Mouse (Mus musculus): ENCODE data around the gene B4galnt3. TPM values are rescaled to one million over a fixed set of nuclear protein-coding genes. Genes with fewer than 3 reads are reported as not detected.

The B4galnt3 gene
- total and polyA plus RNA-seq, 3 experiments: not detected

GRCm38 (mm10) chr6:120262886-120263531 lies 31.4 kb downstream of the B4galnt3 start:
- Histone ChIP-seq H3K27me3 (ENCODE audit: insufficient read depth, low read length) (peaks cover 31% of the 10 kb centered on the region), H3K4me1 (ENCODE audit: insufficient read depth, low read depth, low read length) (no peaks in the 10 kb centered on the region), H3K36me3 (replicated peaks) (no peaks in the 10 kb centered on the region), H3K4me3 (ENCODE audit: low read depth, low read length) (no peak overlapping the region), H3K9me3 (replicated peaks) (no peaks in the 10 kb centered on the region)
- DNase-seq (ENCODE audit: low spot score) (no peak), ATAC-seq (ENCODE audit: extremely low read depth, insufficient number of reproducible peaks, low FRiP score, poor library complexity, severe bottlenecking) (no peak)
- TF ChIP-seq POLR2AphosphoS5 (IDR thresholded peaks at IDR 0.05; ENCODE audit: insufficient replicate concordance, low read depth, low read length) (no peak), GATA2 (IDR thresholded peaks at IDR 0.05; ENCODE audit: borderline replicate concordance, low read depth, low read length) (no peak), CTCF (IDR thresholded peaks at IDR 0.05; ENCODE audit: low read depth, low read length) (no peak), GATA1 (IDR thresholded peaks at IDR 0.05; ENCODE audit: borderline replicate concordance, low read length) (no peak), TAL1 (conservative IDR thresholded peaks at IDR 0.05; ENCODE audit: low read depth, low read length) (no peak)

GRCm38 (mm10) chr6:120259481-120259880 lies 34.9 kb downstream of the B4galnt3 start:
- Histone ChIP-seq H3K4me3 (ENCODE audit: low read depth, low read length) (no peak overlapping the region), H3K27me3 (ENCODE audit: insufficient read depth, low read length) (peaks cover 26% of the 10 kb centered on the region), H3K36me3 (replicated peaks) (no peaks in the 10 kb centered on the region), H3K9me3 (replicated peaks) (no peaks in the 10 kb centered on the region), H3K4me1 (ENCODE audit: insufficient read depth, low read depth, low read length) (no peaks in the 10 kb centered on the region)
- ATAC-seq (ENCODE audit: extremely low read depth, insufficient number of reproducible peaks, low FRiP score, poor library complexity, severe bottlenecking) (no peak), DNase-seq (ENCODE audit: low spot score) (no peak)
- TF ChIP-seq GATA2 (IDR thresholded peaks at IDR 0.05; ENCODE audit: borderline replicate concordance, low read depth, low read length) (no peak), GATA1 (IDR thresholded peaks at IDR 0.05; ENCODE audit: borderline replicate concordance, low read length) (no peak), TAL1 (conservative IDR thresholded peaks at IDR 0.05; ENCODE audit: low read depth, low read length) (no peak), CTCF (IDR thresholded peaks at IDR 0.05; ENCODE audit: low read depth, low read length) (no peak), POLR2AphosphoS5 (IDR thresholded peaks at IDR 0.05; ENCODE audit: insufficient replicate concordance, low read depth, low read length) (no peak)

GRCm38 (mm10) chr6:120256431-120256935 lies 37.9 kb downstream of the B4galnt3 start:
- peaks cover 11% of the 10 kb centered on the region for H3K27me3 ChIP-seq (ENCODE audit: insufficient read depth, low read length)
- DNase-seq (ENCODE audit: low spot score): no peak
- H3K9me3 ChIP-seq (replicated peaks): no peaks in the 10 kb centered on the region

GRCm38 (mm10) chr6:120255701-120256100 lies 38.7 kb downstream of the B4galnt3 start:
- DNase-seq (ENCODE audit: low spot score): no peak
- Histone ChIP-seq H3K36me3 (replicated peaks) (no peaks in the 10 kb centered on the region), H3K27me3 (ENCODE audit: insufficient read depth, low read length) (peaks cover 10% of the 10 kb centered on the region), H3K4me1 (ENCODE audit: insufficient read depth, low read depth, low read length) (no peaks in the 10 kb centered on the region), H3K4me3 (ENCODE audit: low read depth, low read length) (no peak overlapping the region), H3K9me3 (replicated peaks) (no peaks in the 10 kb centered on the region)
- ATAC-seq (ENCODE audit: extremely low read depth, insufficient number of reproducible peaks, low FRiP score, poor library complexity, severe bottlenecking): no peak
- no peak for TF ChIP-seq GATA1 (IDR thresholded peaks at IDR 0.05; ENCODE audit: borderline replicate concordance, low read length)
- TF ChIP-seq GATA2 (IDR thresholded peaks at IDR 0.05; ENCODE audit: borderline replicate concordance, low read depth, low read length): no peak
- TF ChIP-seq POLR2AphosphoS5 (IDR thresholded peaks at IDR 0.05; ENCODE audit: insufficient replicate concordance, low read depth, low read length): no peak
- TF ChIP-seq TAL1 (conservative IDR thresholded peaks at IDR 0.05; ENCODE audit: low read depth, low read length): no peak
- no peak for TF ChIP-seq CTCF (IDR thresholded peaks at IDR 0.05; ENCODE audit: low read depth, low read length)

More at GRCm38 (mm10) chr6:120256431-120256935, 37.9 kb downstream of the B4galnt3 start:
- no peak for ATAC-seq (ENCODE audit: extremely low read depth, insufficient number of reproducible peaks, low FRiP score, poor library complexity, severe bottlenecking)
- H3K4me1 ChIP-seq (ENCODE audit: insufficient read depth, low read depth, low read length): no peaks in the 10 kb centered on the region
- no peak for TF ChIP-seq POLR2AphosphoS5 (IDR thresholded peaks at IDR 0.05; ENCODE audit: insufficient replicate concordance, low read depth, low read length)
- no peak for TF ChIP-seq GATA2 (IDR thresholded peaks at IDR 0.05; ENCODE audit: borderline replicate concordance, low read depth, low read length)
- no peak for TF ChIP-seq GATA1 (IDR thresholded peaks at IDR 0.05; ENCODE audit: borderline replicate concordance, low read length)
- no peak for TF ChIP-seq TAL1 (conservative IDR thresholded peaks at IDR 0.05; ENCODE audit: low read depth, low read length)
- TF ChIP-seq CTCF (IDR thresholded peaks at IDR 0.05; ENCODE audit: low read depth, low read length): no peak
- H3K36me3 ChIP-seq (replicated peaks): no peaks in the 10 kb centered on the region
- no peak overlapping the region for H3K4me3 ChIP-seq (ENCODE audit: low read depth, low read length)

GRCm38 (mm10) chr6:120255144-120255543 lies 39.2 kb downstream of the B4galnt3 start:
- Histone ChIP-seq H3K9me3 (replicated peaks) (no peaks in the 10 kb centered on the region), H3K36me3 (replicated peaks) (no peaks in the 10 kb centered on the region), H3K4me1 (ENCODE audit: insufficient read depth, low read depth, low read length) (no peaks in the 10 kb centered on the region), H3K4me3 (ENCODE audit: low read depth, low read length) (no peak overlapping the region), H3K27me3 (ENCODE audit: insufficient read depth, low read length) (peaks cover 14% of the 10 kb centered on the region)
- DNase-seq (ENCODE audit: low spot score) (no peak), ATAC-seq (ENCODE audit: extremely low read depth, insufficient number of reproducible peaks, low FRiP score, poor library complexity, severe bottlenecking) (no peak)
- TF ChIP-seq CTCF (IDR thresholded peaks at IDR 0.05; ENCODE audit: low read depth, low read length) (no peak), GATA1 (IDR thresholded peaks at IDR 0.05; ENCODE audit: borderline replicate concordance, low read length) (no peak), POLR2AphosphoS5 (IDR thresholded peaks at IDR 0.05; ENCODE audit: insufficient replicate concordance, low read depth, low read length) (no peak), TAL1 (conservative IDR thresholded peaks at IDR 0.05; ENCODE audit: low read depth, low read length) (no peak), GATA2 (IDR thresholded peaks at IDR 0.05; ENCODE audit: borderline replicate concordance, low read depth, low read length) (no peak)

- H3K27me3 ChIP-seq (ENCODE audit: insufficient read depth, low read length): peaks cover 19% of the 10 kb centered on the region
Measured at GRCm38 (mm10) chr6:120254640-120255039, 39.7 kb downstream of the B4galnt3 start.

More at GRCm38 (mm10) chr6:120254640-120255039, 39.7 kb downstream of the B4galnt3 start:
- no peaks in the 10 kb centered on the region for H3K4me1 ChIP-seq (ENCODE audit: insufficient read depth, low read depth, low read length)
- no peak overlapping the region for H3K4me3 ChIP-seq (ENCODE audit: low read depth, low read length)
- no peaks in the 10 kb centered on the region for H3K9me3 ChIP-seq (replicated peaks)
- DNase-seq (ENCODE audit: low spot score) (no peak), ATAC-seq (ENCODE audit: extremely low read depth, insufficient number of reproducible peaks, low FRiP score, poor library complexity, severe bottlenecking) (no peak)
- H3K36me3 ChIP-seq (replicated peaks): no peaks in the 10 kb centered on the region
- no peak for TF ChIP-seq GATA2 (IDR thresholded peaks at IDR 0.05; ENCODE audit: borderline replicate concordance, low read depth, low read length)
- no peak for TF ChIP-seq CTCF (IDR thresholded peaks at IDR 0.05; ENCODE audit: low read depth, low read length)
- TF ChIP-seq TAL1 (conservative IDR thresholded peaks at IDR 0.05; ENCODE audit: low read depth, low read length): no peak
- no peak for TF ChIP-seq POLR2AphosphoS5 (IDR thresholded peaks at IDR 0.05; ENCODE audit: insufficient replicate concordance, low read depth, low read length)
- TF ChIP-seq GATA1 (IDR thresholded peaks at IDR 0.05; ENCODE audit: borderline replicate concordance, low read length): no peak
